In genomic region chr5:66147313-66147712, GRCm38 (mm10) we compare ENCODE assay signal across 18 mouse cellular contexts.
"Had no signal": no experiment of that assay in that cellular context is flagged by ENCODE, and none has a peak within 500 bp of the region (broad histone marks: within the 10 kb centered on the region; RNA-seq: fewer than 3 reads in every experiment).

No protein-coding gene starts in this region.

- DNase-seq: kidney, adult 8-10 months; kidney, postnatal 36 days; left cerebral cortex, postnatal 4 days; lung, embryonic 14.5 days; lung, postnatal 4 days; midbrain, embryonic 14.5 days; retina, postnatal 1 day; right cerebral cortex, postnatal 4 days; spleen, adult 18-20 months; thymus, adult 18-20 months; thymus, postnatal 14 days had no signal

- H3K9me3 ChIP-seq: limb, embryonic 13.5 days; liver, embryonic 12.5 days; midbrain, embryonic 10.5 days; neural tube, embryonic 15.5 days had no signal

- H3K9ac ChIP-seq: limb, embryonic 13.5 days; liver, embryonic 12.5 days; lung, embryonic 14.5 days; neural tube, embryonic 15.5 days had no signal

- ATAC-seq: intestine, postnatal 0 days; liver, embryonic 12.5 days had no signal

- H3K27ac ChIP-seq: layer of hippocampus, adult 2 months; limb, embryonic 13.5 days; liver, embryonic 12.5 days; midbrain, embryonic 10.5 days; neural tube, embryonic 15.5 days had no signal

- H3K4me2 ChIP-seq: limb, embryonic 13.5 days; liver, embryonic 12.5 days; lung, embryonic 14.5 days; neural tube, embryonic 15.5 days had no signal

- H3K4me3 ChIP-seq: layer of hippocampus, adult 2 months; limb, embryonic 13.5 days; liver, embryonic 12.5 days; midbrain, embryonic 10.5 days; myocyte; neural tube, embryonic 15.5 days had no signal

- H3K36me3 ChIP-seq: limb, embryonic 13.5 days; liver, embryonic 12.5 days; midbrain, embryonic 10.5 days; neural tube, embryonic 15.5 days had no signal
